18 mouse cellular contexts compared by ENCODE assay signal in genomic region chr4:134985626-134986335, GRCm38 (mm10). TPM values are rescaled to one million over a fixed set of nuclear protein-coding genes. Genes with fewer than 3 reads are reported as not detected.
DNase-seq lines count a peak whose midpoint lies in the region; ATAC-seq and TF ChIP-seq lines count a peak whose summit lies in the region.
"Had no signal": no experiment of that assay in that cellular context is flagged by ENCODE, and none has a peak within 500 bp of the region (broad histone marks: within the 10 kb centered on the region; RNA-seq: fewer than 3 reads in every experiment).

No protein-coding gene starts in this region.

- H3K9ac ChIP-seq in midbrain, postnatal 0 days (replicated peaks; ENCODE audit: low read length, poor library complexity, severe bottlenecking), result no peak overlapping the region
- no peak overlapping the region for H3K9ac ChIP-seq in midbrain, embryonic 16.5 days (ENCODE audit: low read depth, low read length)
- H3K9ac ChIP-seq: lung, embryonic 14.5 days; midbrain, embryonic 12.5 days; neural tube, embryonic 13.5 days; stomach, embryonic 15.5 days had no signal

- no peaks in the 10 kb centered on the region for H3K36me3 ChIP-seq in midbrain, postnatal 0 days (ENCODE audit: insufficient read depth, low read length)
- no peaks in the 10 kb centered on the region for H3K36me3 ChIP-seq in midbrain, embryonic 16.5 days (ENCODE audit: control insufficient read depth, insufficient read depth, low read length)
- H3K36me3 ChIP-seq: midbrain, embryonic 12.5 days; neural tube, embryonic 13.5 days; stomach, embryonic 15.5 days had no signal

- H3K9me3 ChIP-seq in midbrain, postnatal 0 days (ENCODE audit: low read length), result no peaks in the 10 kb centered on the region
- no peaks in the 10 kb centered on the region for H3K9me3 ChIP-seq in midbrain, embryonic 16.5 days (replicated peaks; ENCODE audit: control insufficient read depth, low read length, poor library complexity, severe bottlenecking)
- H3K9me3 ChIP-seq: midbrain, embryonic 12.5 days; neural tube, embryonic 13.5 days; stomach, embryonic 15.5 days had no signal

- H3K4me2 ChIP-seq in midbrain, postnatal 0 days (ENCODE audit: low read depth, low read length, poor library complexity, severe bottlenecking), result no peak overlapping the region
- no peak overlapping the region for H3K4me2 ChIP-seq in midbrain, embryonic 16.5 days (ENCODE audit: low read length)
- H3K4me2 ChIP-seq: lung, embryonic 14.5 days; midbrain, embryonic 12.5 days; neural tube, embryonic 13.5 days; stomach, embryonic 15.5 days had no signal

- H3K27me3 ChIP-seq in midbrain, postnatal 0 days (ENCODE audit: insufficient read depth, low read length), result no peaks in the 10 kb centered on the region
- no peaks in the 10 kb centered on the region for H3K27me3 ChIP-seq in midbrain, embryonic 16.5 days (ENCODE audit: control insufficient read depth, insufficient read depth, low read depth, low read length)
- H3K27me3 ChIP-seq: midbrain, embryonic 12.5 days; neural tube, embryonic 13.5 days; stomach, embryonic 15.5 days had no signal

- whole genome bisulfite sequencing in midbrain, postnatal 0 days, result 83% methylated on average over 11 of the region's 11 CpGs
- 81% methylated on average over 11 of the region's 11 CpGs for WGBS in midbrain, embryonic 16.5 days

- no peak overlapping the region for H3K27ac ChIP-seq in midbrain, postnatal 0 days (ENCODE audit: low read depth, low read length)
- no peak overlapping the region for H3K27ac ChIP-seq in midbrain, embryonic 16.5 days (ENCODE audit: low read length)
- H3K27ac ChIP-seq: macrophage; midbrain, embryonic 12.5 days; neural tube, embryonic 13.5 days; stomach, embryonic 15.5 days had no signal

- no peak overlapping the region for H3K4me3 ChIP-seq in midbrain, postnatal 0 days (ENCODE audit: low read depth, low read length)
- H3K4me3 ChIP-seq in midbrain, embryonic 16.5 days (ENCODE audit: low read depth, low read length), result no peak overlapping the region
- H3K4me3 ChIP-seq: midbrain, embryonic 12.5 days; neural tube, embryonic 13.5 days; stomach, embryonic 15.5 days had no signal

- DNase-seq in gastrocnemius, adult 18-20 months (ENCODE audit: low spot score), result peak; percentile 49
- no peak for DNase-seq in gastrocnemius, postnatal 10 days
- peak; percentile 11 for DNase-seq in midbrain, postnatal 0 days (ENCODE audit: low spot score)
- peak; percentile 66 to 68 for DNase-seq in cerebellum, postnatal 14 days
- DNase-seq in right cerebral cortex, adult 18-20 months, result no peak
- no peak for DNase-seq in kidney, postnatal 10 days
- no peak for DNase-seq in kidney, postnatal 25 days
- DNase-seq: kidney, adult 2 months; lung, embryonic 14.5 days; spleen, adult 18-20 months; thymus, postnatal 36 days had no signal

- no peak for ATAC-seq in midbrain, postnatal 0 days (ENCODE audit: low FRiP score)
- ATAC-seq in midbrain, embryonic 16.5 days, result no peak
- ATAC-seq: forebrain, embryonic 14.5 days; hindbrain, embryonic 16.5 days had no signal

- no peak for TF ChIP-seq CTCF in midbrain, postnatal 0 days (IDR thresholded peaks at IDR 0.05)

- H3K4me1 ChIP-seq in midbrain, postnatal 0 days (ENCODE audit: insufficient read depth, low read length), result no peaks in the 10 kb centered on the region
- no peaks in the 10 kb centered on the region for H3K4me1 ChIP-seq in midbrain, embryonic 16.5 days (ENCODE audit: control insufficient read depth, insufficient read depth, low read length)
- H3K4me1 ChIP-seq: stomach, embryonic 15.5 days had no signal

RNA-seq across cellular contexts. Expression of gene Syf2, which starts 55.1 kb away (rescaled TPM):
- total RNA-seq in gastrocnemius, adult 18-20 months (2021), result 10 to 100 TPM; 43.3 to 43.9 TPM
- total RNA-seq in gastrocnemius, postnatal 10 days (2021), result 10 to 100 TPM; 43.5 to 43.7 TPM
- 39.8 and 45.3 TPM in 2 replicates for total RNA-seq in midbrain, postnatal 0 days (2014; rRNA removed)
- 69.4 and 70.7 TPM in 2 replicates for polyA plus RNA-seq in midbrain, postnatal 0 days (2015; fragmentation: Nextera tagmentation; extraction: Ambion mirVana)
- 61.9 and 64.7 TPM in 2 replicates for polyA plus RNA-seq in midbrain, embryonic 16.5 days (2015; fragmentation: Nextera tagmentation; extraction: Ambion mirVana)

Comparison
In these comparisons a context has a peak if more than half of its experiments do, and no peak if none do; other contexts are left out.
1. DNase-seq: peak in gastrocnemius, adult 18-20 months (single experiment), midbrain, postnatal 0 days (single experiment) and cerebellum, postnatal 14 days (2 of 2); none in gastrocnemius, postnatal 10 days (single experiment), right cerebral cortex, adult 18-20 months (single experiment), kidney, postnatal 10 days (single experiment) and kidney, postnatal 25 days (0 of 2).